Mouse (Mus musculus) intestine, embryonic 14.5 days (tissue): ENCODE measurements around the gene Rmnd5b. TPM values are rescaled to one million over a fixed set of nuclear protein-coding genes. Genes with fewer than 3 reads are reported as not detected.
"Not testable (repeated sequence)": the region's sequence is repeated elsewhere in the genome, so short reads cannot be mapped to it uniquely, and the experiment has no call there.

Experiments
- ATAC-seq: fragments of 200-750 bp; cut with Nextera tagmentation; replicated peaks from 2 replicates; pipeline ENCODE4 v1.8.0; 2017; ENCODE audit warnings: low read depth, moderate number of reproducible peaks, moderate TSS enrichment, moderate library complexity; ENCODE audit not compliant: low FRiP score, low TSS enrichment
- DNase-seq: peaks from one replicate; pipeline ENCODE4 v3.0.0-alpha.2; 2018; ENCODE audit warnings: low spot score
- H3K27ac ChIP-seq: fragments of 300-500 bp; sonication (generic); 2 replicates; pipeline ENCODE4 v1.5.1; 2014; ENCODE audit warnings: low read depth, mild to moderate bottlenecking, control low read depth
- H3K27me3 ChIP-seq: fragments of 300-500 bp; sonication (generic); replicated peaks from 2 replicates; pipeline ENCODE4 v1.6.1; 2014; ENCODE audit warnings: low read length, control low read depth; ENCODE audit not compliant: control insufficient read depth, insufficient read depth
- H3K36me3 ChIP-seq: fragments of 300-500 bp; sonication (generic); 2 replicates; pipeline ENCODE4 v1.6.1; 2014; ENCODE audit warnings: low read length, control low read depth; ENCODE audit not compliant: control insufficient read depth, insufficient read depth
- H3K4me1 ChIP-seq: fragments of 300-500 bp; sonication (generic); replicated peaks from 2 replicates; pipeline ENCODE4 v1.6.1; 2014; ENCODE audit warnings: low read length, control low read depth, mixed read lengths; ENCODE audit not compliant: control insufficient read depth, insufficient read depth
- H3K4me2 ChIP-seq: fragments of 300-500 bp; sonication (generic); 2 replicates; pipeline ENCODE4 v1.6.1; 2014; ENCODE audit warnings: low read length
- H3K4me3 ChIP-seq: fragments of 300-500 bp; sonication (generic); 2 replicates; pipeline ENCODE4 v1.5.1; 2014; ENCODE audit warnings: low read depth, low read length, control low read depth, mixed read lengths
- H3K9ac ChIP-seq: fragments of 300-500 bp; sonication (generic); 2 replicates; pipeline ENCODE4 v1.6.1; 2014; ENCODE audit warnings: mild to moderate bottlenecking, low read length
- H3K9me3 ChIP-seq: fragments of 300-500 bp; sonication (generic); 2 replicates; pipeline ENCODE4 v1.6.1; 2016; ENCODE audit warnings: low read length, control low read depth; ENCODE audit not compliant: control insufficient read depth
- whole genome bisulfite sequencing: fragments of 180-500 bp; shearing (Covaris S2); extraction: QIAGEN DNeasy Blood & Tissue Kit; methylation state at CpG from one replicate; pipeline ENCODE4 v1.1.7; 2014; 5-methylcytosine and 5-hydroxymethylcytosine counted together
- polyA plus RNA-seq: library from polyadenylated mRNA; unstranded; fragments of >200 nt; fragmentation: Nextera tagmentation; extraction: Ambion mirVana; gene quantifications from 2 replicates; pipeline ENCODE4 v1.2.1, GENCODE M21; 2014

Gene Rmnd5b
- polyA plus RNA-seq, 1 experiment from 2014 or later, result 42.7 TPM

GRCm38 (mm10) chr11:51615129-51615528 lies 20.6 kb downstream of the Rmnd5b start:
- peaks cover 10% of the 10 kb centered on the region; the same call in 1 of the 2 replicates for H3K4me1 ChIP-seq
- H3K4me2 ChIP-seq, result peak overlapping the region; percentile 76
- no peak for ATAC-seq
- no peak for DNase-seq
- WGBS, result 31% methylated on average over 7 of the region's 7 CpGs
- H3K27ac ChIP-seq, result peak overlapping the region; percentile 89
- H3K27me3 ChIP-seq, result no peaks in the 10 kb centered on the region
- H3K4me3 ChIP-seq, result peak overlapping the region; percentile 36
- H3K9me3 ChIP-seq, result no peaks in the 10 kb centered on the region
- no peaks in the 10 kb centered on the region for H3K36me3 ChIP-seq
- H3K9ac ChIP-seq, result peak overlapping the region; percentile 58

GRCm38 (mm10) chr11:51614256-51614655 lies 21.4 kb downstream of the Rmnd5b start:
- Histone ChIP-seq H3K9ac (no peak overlapping the region), H3K27ac (no peak overlapping the region)

GRCm38 (mm10) chr11:51609940-51610339 lies 25.8 kb downstream of the Rmnd5b start:
- H3K4me3 ChIP-seq, H3K27ac ChIP-seq, H3K9ac ChIP-seq, H3K9me3 ChIP-seq, DNase-seq, H3K27me3 ChIP-seq, H3K36me3 ChIP-seq, ATAC-seq, H3K4me2 ChIP-seq: not testable (repeated sequence)
- H3K4me1 ChIP-seq, result peaks cover 10% of the 10 kb centered on the region
- WGBS, result 84% methylated on average over 5 of the region's 5 CpGs

More at GRCm38 (mm10) chr11:51614256-51614655, 21.4 kb downstream of the Rmnd5b start:
- ATAC-seq (no peak), DNase-seq (no peak)
- Histone ChIP-seq H3K36me3 (no peaks in the 10 kb centered on the region), H3K9me3 (no peaks in the 10 kb centered on the region), H3K4me3 (no peak overlapping the region), H3K27me3 (no peaks in the 10 kb centered on the region), H3K4me1 (peaks cover 9% of the 10 kb centered on the region; the same call in 1 of the 2 replicates), H3K4me2 (no peak overlapping the region)
- WGBS, result 70% methylated on average over 8 of the region's 8 CpGs

- Histone ChIP-seq H3K4me3 (no peak overlapping the region), H3K4me2 (no peak overlapping the region), H3K9ac (no peak overlapping the region), H3K9me3 (no peaks in the 10 kb centered on the region), H3K36me3 (peaks cover 10% of the 10 kb centered on the region), H3K27ac (no peak overlapping the region), H3K27me3 (no peaks in the 10 kb centered on the region), H3K4me1 (peaks cover 13% of the 10 kb centered on the region)
- ATAC-seq, result no peak
- no peak for DNase-seq
- 76% methylated on average over 3 of the region's 3 CpGs for WGBS
Measured at GRCm38 (mm10) chr11:51609266-51609909, 26.3 kb downstream of the Rmnd5b start.

- no peaks in the 10 kb centered on the region for H3K27me3 ChIP-seq
- H3K4me3 ChIP-seq, result peak overlapping the region; percentile 85
- no peaks in the 10 kb centered on the region for H3K9me3 ChIP-seq
- peak overlapping the region; percentile 85 for H3K4me2 ChIP-seq
- H3K27ac ChIP-seq, result peak overlapping the region; percentile 95
- H3K9ac ChIP-seq, result peak overlapping the region; percentile 100
- peaks cover 29% of the 10 kb centered on the region for H3K4me1 ChIP-seq
- DNase-seq, result no peak
- H3K36me3 ChIP-seq, result peaks cover 31% of the 10 kb centered on the region
- peak; percentile 42 for ATAC-seq
- 7% methylated on average over 15 of the region's 15 CpGs for WGBS
Measured at GRCm38 (mm10) chr11:51607096-51607738, 28.5 kb downstream of the Rmnd5b start.

GRCm38 (mm10) chr11:51606447-51607095 lies 29.1 kb downstream of the Rmnd5b start, which contains the start of gene Hnrnpab:
TSS of gene Hnrnpab (minus strand) at chr11:51606847.
- H3K4me2 ChIP-seq, result peak within 1 kb of the TSS; percentile 85
- WGBS, result under 1% methylated on average over 91 of the region's 91 CpGs
- H3K27ac ChIP-seq, result peak within 1 kb of the TSS; percentile 95
- no peaks in the 10 kb centered on the region for H3K9me3 ChIP-seq
- ATAC-seq (peak; percentile 90), DNase-seq (peak; percentile 99)
- peaks cover 38% of the 10 kb centered on the region for H3K36me3 ChIP-seq
- H3K9ac ChIP-seq, result peak within 1 kb of the TSS; percentile 100
- H3K27me3 ChIP-seq, result no peaks in the 10 kb centered on the region
- peaks cover 29% of the 10 kb centered on the region for H3K4me1 ChIP-seq
- peak within 1 kb of the TSS; percentile 85 for H3K4me3 ChIP-seq

- no peaks in the 10 kb centered on the region for H3K9me3 ChIP-seq
- peak overlapping the region; percentile 100 for H3K9ac ChIP-seq
- peak overlapping the region; percentile 85 for H3K4me3 ChIP-seq
- ATAC-seq (peak; percentile 67), DNase-seq (peak; percentile 86)
- under 1% methylated on average over 80 of the region's 81 CpGs for WGBS
- peak overlapping the region; percentile 95 for H3K27ac ChIP-seq
- H3K27me3 ChIP-seq, result no peaks in the 10 kb centered on the region
- peaks cover 29% of the 10 kb centered on the region for H3K4me1 ChIP-seq
- peaks cover 45% of the 10 kb centered on the region for H3K36me3 ChIP-seq
- peak overlapping the region; percentile 78 for H3K4me2 ChIP-seq
Measured at GRCm38 (mm10) chr11:51605602-51606446, 29.9 kb downstream of the Rmnd5b start.

GRCm38 (mm10) chr11:51602253-51602652 lies 33.4 kb downstream of the Rmnd5b start:
- Histone ChIP-seq H3K4me1 (peaks cover 25% of the 10 kb centered on the region), H3K9me3 (no peaks in the 10 kb centered on the region), H3K9ac (no peak overlapping the region), H3K4me3 (no peak overlapping the region), H3K4me2 (no peak overlapping the region), H3K27me3 (no peaks in the 10 kb centered on the region), H3K36me3 (peaks cover 81% of the 10 kb centered on the region), H3K27ac (no peak overlapping the region)
- 92% methylated on average over 3 of the region's 3 CpGs for WGBS
- no peak for DNase-seq
- no peak for ATAC-seq
